Mouse (Mus musculus): ENCODE data around the gene Zfp784.

Zfp784 gene

DNA sequence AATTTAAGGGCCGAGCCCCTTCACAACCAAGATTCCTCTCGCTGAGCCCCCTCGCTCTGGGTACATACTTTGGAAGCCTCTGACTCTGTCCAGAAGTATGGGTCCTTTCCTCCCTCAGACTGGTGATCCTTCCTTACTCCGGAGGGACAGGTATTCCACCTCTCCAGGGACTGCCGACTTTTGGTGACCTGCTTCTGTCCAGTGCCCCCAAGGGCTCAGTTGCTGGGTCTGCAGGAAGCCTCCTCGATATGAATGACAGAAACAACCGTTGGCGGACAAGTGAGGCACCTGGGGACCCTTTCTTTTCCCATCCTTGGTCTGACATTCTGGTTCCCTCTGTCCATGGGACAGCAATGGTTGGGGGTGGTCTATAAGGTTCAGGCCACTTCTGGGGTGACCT, 19.1 kb upstream of the Zfp784 start:
- DNase-seq = no peak

DNA sequence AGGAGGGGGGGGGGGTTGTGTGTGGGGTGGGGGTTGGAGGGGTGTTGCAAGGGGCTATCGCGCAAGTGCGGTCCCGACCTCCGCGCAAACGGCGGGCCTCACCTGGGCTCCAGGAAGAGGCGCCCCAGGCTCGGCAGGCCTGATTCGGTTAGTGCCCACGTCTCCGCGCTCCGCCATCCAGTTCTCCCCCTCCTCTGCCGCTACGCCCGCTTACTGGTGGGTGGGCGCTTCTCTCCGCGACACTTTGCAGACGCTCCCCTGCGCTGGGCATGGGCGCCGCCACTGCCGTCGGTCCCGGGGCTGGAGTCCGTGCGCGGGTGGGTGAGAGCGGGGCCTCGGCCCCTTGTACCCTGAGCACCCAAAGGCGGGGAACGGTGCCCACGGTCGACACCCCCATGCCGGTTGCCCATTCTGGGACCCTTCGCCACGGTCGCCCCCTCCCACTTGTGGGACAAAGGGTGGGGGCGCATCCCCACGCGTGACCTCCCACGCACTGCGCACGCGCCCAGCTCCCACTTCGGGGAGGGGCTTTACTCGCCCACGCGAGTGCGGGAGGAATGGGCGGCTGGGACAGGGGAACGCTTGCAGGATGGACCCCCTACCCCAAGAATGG, 18.5 kb upstream of the Zfp784 start:
- DNase-seq = peak; percentile 67

DNA sequence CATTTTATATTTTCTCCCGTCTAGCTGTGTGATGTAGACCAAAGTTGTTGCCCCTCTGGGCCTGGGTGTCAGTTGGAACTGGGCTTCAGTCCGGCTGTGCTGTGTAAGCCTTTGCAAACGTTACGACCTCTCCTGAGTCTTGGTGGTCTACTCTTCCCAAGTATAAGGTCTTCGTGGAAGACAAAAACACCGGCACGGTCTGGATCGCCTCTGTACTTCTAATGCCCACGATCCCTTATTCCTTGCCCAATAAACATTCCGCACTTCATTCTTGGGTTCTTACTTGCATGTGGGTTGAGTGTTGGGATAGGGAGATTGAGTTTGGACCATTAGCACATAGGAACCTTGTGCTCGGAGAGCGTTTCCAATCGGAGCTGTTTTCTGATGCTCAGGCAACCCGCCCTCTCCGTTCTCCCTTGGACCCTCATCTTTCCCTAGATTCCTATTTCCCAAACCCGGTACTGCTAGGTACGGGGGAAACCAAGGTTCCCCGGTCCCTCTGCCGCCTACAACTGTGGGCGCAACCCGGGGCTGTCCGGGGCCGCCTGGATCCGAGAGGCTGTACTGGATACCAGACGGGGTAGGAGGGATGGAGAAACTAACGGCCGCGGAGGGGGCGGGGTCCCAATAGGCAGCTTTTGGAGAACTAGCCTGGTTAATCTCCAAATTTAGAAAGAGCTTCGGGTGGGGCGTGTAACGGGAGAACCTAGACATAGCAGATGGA, 15.4 kb upstream of the Zfp784 start:
- DNase-seq = no peak

DNA sequence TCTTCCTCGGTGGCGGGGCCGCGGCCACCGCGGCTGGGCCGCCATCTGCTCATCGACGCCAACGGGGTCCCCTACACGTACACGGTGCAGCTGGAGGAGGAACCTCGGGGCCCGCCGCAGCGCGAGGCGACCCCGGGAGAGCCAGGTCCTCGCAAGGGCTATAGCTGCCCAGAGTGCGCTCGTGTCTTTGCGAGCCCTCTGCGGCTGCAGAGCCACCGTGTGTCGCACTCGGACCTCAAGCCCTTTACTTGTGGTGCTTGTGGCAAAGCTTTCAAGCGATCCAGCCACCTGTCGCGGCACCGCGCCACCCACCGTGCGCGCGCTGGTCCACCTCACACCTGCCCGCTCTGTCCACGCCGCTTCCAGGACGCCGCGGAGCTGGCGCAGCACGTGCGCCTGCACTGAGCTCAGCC, 14.7 kb upstream of the Zfp784 start:
- no peak for DNase-seq

DNA sequence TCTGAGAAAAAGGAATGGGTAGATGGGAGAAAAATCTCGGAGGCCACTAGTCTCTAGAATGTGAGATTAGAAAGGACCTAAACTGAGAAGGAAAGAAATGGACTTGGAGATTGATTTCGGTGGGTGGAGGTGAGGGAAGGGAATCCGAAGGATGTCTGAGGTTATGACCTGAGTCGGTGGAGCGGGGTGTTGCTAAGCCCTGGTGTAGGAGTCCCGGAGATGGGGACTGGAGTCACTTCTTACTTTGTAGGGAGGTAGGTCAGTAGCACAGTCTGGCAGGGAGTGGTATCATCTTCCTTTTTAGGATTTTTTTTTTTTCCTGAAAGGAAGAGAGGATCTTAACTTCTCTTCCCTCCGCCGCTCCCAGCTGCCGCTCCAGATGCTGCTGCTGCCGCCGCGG, 14.2 kb upstream of the Zfp784 start:
- DNase-seq = no peak

DNA sequence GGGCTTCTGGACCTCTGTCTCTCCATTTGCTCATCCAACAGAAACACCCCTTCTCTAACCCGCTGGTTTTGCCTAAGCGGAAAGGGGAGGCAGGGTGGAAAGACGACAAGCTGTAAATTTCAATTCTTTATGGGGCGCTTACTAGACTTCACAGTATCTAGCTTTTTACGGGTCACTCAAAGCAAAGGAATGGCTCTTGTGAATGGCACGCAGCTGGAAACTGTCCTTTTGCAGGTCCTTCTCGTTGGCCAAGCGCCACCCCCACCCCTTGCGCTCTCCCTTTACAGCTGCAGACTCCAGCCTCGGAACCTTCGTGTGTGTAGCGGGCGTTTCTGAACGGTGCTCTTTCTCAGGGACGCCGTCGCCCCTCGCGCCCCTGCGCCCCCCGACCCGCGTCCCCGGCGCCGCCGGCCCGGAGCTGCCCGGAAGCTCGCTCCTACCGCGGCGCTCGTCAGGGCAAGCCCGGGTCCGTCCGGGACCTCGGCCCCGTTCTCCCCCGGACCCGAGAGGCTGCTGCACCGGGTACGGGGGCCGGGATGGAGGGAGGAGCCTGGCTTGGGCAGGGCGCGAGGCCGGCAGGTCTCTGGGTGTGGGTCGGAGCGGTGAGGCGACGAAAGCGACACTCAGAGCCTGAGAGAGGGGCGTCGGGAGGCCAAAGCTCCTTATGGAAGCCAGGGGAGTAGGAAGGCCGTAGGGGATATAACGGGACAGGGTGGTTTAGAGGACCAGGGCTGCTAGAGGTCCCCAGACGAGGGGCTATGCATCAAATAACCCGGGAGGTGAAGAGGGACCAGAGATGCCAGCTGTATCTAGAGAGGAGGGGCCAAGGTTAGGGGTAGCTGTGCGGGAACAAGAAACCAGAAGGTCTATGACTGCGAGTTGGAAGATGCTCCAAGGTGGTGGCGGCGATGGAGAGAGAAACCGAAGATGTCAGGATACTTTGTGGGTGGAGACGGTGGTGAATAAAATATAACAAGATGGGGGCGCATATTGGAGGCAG, 13.2 kb upstream of the Zfp784 start, which contains the start of gene Zfp580:
TSS of gene Zfp580 (plus strand) at position 346 of the 1,000 bp plus-strand sequence.
- DNase-seq = peak; percentile 77

DNA sequence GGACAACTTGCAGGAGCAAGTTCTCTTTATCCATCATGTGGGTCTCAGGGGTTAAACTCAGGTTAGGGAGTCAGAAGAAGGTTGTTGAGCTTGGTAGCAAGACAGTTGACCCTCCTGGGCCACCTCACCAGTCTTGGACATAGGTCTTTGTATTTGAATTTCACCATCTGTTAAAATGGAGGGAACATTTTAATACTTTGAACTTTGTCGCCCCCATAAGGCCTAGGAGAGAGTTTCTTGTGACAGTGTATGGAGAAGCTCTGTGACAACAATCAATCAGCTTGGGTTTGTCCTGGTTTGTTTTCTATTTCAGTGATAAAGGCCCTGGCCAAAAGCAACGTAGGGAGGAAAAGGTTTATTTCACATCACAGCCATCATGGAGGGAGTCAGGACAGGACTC, 9.1 kb upstream of the Zfp784 start:
- DNase-seq = no peak

DNA sequence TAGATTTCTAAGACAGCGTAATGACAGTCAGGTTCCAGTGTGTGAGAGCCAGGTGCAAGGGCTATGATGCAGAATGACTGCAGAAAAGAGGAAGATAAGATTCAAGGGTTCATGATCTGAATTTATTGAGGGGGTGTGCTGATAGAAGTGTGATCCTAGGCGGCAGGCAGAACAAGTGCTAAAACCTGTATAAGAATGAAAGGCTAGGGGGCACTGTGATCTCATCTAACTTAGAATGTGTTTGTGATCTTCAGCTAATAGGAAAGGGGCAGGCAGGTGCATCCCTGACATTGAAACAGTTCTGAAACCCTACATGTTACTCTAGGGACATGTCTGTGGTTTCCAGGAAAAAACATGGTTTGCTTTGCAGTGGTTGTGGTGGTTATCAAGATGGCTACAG, 7.9 kb upstream of the Zfp784 start:
- no peak for DNase-seq

DNA sequence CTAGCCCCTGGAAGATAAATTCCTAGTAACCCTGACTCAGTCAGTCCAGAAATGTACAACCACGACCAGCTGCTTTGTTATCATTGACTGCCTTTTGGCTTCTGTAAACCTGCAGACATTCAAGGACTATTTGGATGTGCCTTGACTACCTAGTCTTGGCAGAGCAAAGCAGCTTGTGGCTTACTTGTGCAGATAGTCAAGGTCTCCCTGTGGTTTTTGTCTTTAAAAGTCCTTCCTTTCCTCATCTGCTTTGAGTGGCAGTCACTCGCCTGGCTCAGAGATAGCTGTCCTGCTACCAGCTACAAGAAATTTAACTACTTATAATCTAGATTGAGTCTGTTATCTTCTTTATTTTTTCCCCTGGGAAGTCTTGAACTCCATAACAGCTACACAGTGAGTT, 6.7 kb upstream of the Zfp784 start:
- DNase-seq = no peak

DNA sequence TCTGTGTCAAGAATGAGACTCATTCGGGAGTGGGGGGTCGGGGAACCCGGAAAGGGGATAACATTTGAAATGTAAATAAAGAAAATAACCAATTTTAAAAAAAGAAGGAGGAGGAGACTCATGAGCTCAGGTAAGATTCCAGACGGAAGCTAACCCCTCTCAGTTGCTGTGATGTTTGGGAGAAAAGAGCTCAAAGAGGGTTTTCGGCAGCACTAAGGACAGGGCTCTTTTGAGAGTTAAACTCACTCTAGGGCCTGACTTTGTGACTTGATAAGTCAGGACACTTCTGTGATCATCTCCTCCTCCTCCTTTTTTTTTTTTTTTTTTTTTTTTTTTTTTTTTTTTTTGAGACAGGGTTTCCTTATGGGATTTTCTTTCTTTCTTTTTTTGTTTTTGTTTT, 694 bp upstream of the Zfp784 start:
- no peak for DNase-seq

DNA sequence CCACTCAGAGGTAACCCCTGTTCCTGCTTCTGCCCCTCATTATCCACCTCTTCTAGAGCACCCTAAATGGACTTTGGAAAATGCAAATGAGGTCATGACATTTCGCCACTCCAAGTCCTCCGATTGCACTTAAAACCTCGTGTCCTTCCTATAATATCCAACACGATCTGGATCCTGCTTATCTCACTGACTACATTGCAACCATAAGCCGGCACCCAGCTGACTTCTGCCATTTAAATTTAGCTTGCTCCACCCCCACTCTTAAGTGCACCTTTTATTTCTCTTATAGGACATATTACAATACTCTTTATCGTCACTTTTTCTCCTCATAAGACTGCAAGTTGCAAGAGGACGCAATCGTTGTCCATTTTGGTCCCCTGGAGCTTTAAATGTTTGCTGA, 779 bp downstream of the Zfp784 start:
- no peak for DNase-seq

DNA sequence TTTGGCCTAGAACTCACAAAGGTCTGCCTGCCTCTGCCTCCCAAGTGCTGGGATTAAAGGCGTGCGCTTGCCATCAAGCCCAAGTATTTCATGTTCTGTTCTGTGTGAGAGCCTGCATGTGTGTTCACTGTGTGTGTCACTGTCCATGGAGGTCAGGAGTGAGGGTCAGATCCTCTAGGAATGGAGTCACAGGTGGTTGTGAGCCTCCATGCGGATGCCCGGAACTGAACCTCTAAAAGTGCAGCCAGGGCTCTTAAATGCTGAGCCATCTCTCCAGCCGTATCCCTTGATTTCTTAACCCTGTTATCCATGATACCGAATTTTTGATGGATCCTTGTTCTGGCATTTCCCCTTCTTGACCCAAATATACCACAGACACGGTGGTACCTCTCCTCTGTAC, 1.2 kb downstream of the Zfp784 start:
- DNase-seq = no peak

DNA sequence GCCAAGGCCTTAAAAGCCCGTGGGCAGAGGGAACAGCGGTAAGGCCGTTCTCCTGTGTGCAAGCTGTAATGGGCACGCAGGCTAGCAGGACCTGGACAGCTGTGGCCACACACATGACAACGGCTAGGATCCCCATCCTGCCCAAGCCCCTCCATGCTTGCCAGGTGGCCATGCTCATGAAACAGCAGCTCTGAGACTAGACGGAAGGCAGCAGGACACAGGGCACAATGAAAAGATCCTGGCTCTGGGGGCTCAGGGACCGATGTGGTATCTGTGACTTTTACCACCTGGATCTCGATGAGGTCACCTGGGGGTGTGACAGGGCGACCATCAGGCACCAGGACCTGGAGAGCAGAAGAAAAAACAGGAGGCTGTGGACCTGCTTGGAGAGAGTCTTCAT, 2.1 kb downstream of the Zfp784 start:
- DNase-seq = no peak

DNA sequence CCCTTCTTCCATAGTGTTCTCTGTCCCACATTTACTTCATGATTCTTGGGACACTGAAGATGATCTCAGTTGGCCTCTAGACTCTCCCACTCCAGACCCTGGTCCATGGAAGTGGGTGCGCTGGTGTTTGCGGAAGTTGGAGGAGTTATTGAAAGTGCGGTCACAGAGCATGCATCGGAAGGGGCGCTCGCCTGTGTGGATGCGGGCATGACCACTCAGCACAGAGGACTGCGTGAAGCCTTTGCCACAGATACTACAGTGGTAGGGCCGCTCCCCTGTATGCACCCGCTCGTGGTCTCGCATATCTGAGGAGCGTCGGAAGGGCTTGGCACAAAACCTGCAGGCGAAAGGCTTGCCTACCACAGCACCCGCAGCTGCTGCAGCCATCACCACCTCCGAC, 2.6 kb downstream of the Zfp784 start:
- DNase-seq = no peak

DNA sequence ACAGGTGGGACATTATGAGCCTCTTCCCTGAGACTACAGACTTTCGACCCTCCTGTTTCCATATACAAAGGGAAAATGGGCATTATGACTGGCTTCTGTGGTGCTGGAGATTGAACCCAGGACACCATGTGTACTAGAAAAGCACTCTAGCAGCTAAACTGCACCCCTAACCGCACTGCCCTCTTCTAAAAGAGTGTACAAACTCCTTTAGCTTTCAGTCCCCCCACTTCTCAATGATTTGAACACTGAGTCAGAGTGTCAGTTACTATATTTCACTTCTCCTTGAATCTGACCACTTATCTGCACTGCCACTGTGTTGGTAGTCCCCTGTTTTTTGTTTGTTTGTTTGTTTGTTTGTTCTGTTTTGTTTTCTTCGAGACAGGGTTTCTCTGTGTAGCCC, 4.4 kb downstream of the Zfp784 start, which contains the start of gene 4632433K11Rik:
TSS of gene 4632433K11Rik (plus strand) at position 301 of the 400 bp plus-strand sequence.
- no peak for DNase-seq

DNA sequence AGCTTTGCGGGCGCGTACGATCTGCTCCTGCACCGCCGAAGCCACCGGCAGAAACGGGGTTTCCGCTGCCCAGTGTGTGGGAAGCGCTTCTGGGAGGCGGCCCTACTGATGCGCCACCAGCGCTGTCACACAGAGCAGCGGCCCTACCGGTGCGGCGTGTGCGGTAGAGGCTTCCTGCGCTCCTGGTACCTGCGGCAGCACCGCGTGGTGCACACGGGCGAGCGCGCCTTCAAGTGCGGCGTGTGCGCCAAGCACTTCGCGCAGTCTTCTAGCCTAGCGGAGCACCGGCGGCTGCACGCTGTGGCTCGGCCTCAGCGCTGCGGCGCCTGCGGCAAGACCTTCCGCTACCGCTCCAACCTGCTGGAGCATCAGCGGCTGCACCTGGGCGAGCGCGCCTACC, 6.8 kb downstream of the Zfp784 start:
- DNase-seq = no peak

DNA sequence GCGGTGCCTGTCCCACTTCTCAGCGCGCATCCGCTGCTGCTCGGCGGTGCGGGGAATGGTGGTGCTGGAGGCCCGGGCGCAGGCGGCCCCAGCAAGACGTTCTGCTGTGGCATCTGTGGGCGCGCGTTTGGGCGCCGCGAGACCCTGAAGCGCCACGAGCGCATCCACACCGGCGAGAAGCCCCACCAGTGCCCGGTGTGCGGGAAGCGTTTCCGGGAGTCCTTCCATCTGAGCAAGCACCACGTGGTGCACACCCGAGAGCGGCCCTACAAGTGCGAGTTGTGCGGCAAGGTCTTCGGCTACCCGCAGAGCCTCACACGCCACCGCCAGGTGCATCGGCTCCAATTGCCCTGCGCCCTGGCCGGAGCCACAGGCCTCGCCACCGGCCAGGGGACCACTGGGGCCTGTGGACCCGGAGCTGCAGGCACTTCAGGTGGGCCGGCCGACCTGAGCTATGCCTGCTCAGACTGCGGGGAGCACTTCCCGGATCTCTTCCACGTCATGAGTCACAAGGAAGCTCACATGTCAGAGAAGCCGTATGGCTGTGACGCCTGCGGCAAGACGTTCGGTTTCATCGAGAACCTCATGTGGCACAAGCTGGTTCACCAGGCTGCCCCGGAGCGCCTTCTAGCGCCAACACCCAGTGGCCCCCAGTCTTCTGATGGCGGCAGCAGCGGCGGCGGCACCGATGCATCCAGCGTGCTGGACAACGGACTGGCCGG, 7.5 kb downstream of the Zfp784 start:
- DNase-seq = no peak

DNA sequence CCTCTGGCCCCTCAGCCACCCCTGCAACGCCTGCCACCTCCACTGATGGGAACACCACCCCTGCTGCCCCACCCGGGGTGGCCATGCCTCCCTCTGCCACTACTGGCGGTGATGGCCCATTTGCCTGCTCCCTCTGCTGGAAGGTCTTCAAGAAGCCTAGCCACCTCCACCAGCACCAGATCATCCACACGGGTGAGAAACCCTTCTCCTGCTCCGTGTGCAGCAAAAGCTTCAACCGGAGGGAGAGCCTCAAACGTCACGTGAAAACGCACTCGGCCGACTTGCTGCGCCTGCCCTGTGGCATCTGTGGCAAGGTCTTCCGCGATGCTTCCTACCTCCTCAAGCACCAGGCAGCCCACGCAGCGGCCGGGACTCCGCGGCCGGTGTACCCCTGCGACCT, 8.3 kb downstream of the Zfp784 start:
- DNase-seq = no peak

DNA sequence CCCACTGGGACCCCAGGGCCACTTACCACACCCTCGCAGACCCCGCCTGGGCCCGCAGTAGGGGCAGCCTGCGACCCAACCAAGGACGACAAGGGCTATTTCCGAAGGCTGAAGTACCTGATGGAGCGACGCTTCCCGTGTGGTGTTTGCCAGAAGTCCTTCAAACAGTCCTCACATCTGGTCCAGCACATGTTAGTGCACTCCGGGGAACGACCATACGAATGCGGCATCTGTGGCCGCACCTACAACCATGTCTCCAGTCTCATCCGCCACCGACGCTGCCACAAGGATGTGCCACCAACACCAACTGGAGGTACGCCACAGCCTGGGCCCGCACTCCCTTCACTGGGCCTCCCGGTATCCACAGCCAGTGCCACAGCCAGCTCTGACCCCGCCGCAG, 8.7 kb downstream of the Zfp784 start:
- no peak for DNase-seq

DNA sequence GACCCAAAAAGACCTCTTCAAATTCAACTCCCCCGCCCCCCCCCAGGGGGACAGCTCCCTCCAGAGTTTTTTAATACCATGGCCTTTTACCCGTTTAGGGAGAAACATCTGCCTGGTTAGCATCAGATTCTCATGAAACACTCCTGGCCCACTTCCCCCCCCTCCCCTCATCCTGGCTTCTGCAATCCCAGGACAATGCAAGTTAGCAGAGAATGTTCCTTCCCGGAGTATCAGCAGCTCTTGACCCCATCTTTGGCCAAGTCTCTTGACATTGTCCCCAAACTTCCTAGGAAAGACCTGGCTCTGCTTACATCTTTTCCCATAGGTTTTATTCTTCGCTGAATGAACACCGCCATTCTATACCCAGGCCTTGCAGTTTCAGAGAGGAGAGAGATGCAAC, 17.0 kb downstream of the Zfp784 start:
- no peak for DNase-seq

DNA sequence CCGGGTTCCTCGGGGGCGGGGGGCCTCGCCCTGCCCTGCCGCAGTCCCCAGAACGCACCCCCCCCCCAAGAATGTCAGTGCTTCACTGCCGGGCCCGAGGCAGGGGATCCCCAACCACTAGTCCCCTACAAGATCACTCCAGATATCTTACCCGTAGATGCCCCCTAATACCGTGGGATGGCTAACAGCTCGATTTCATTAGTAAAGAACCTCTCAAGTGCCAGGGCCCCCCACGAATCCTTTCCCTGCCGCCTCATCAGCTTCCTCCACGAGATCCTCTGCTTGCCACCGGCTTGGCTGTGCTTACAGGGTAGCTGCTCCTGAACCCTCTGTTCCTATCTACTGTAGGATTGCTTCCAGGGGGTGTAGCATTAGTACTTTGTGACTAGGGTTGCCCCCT, 17.6 kb downstream of the Zfp784 start:
- DNase-seq = no peak

DNA sequence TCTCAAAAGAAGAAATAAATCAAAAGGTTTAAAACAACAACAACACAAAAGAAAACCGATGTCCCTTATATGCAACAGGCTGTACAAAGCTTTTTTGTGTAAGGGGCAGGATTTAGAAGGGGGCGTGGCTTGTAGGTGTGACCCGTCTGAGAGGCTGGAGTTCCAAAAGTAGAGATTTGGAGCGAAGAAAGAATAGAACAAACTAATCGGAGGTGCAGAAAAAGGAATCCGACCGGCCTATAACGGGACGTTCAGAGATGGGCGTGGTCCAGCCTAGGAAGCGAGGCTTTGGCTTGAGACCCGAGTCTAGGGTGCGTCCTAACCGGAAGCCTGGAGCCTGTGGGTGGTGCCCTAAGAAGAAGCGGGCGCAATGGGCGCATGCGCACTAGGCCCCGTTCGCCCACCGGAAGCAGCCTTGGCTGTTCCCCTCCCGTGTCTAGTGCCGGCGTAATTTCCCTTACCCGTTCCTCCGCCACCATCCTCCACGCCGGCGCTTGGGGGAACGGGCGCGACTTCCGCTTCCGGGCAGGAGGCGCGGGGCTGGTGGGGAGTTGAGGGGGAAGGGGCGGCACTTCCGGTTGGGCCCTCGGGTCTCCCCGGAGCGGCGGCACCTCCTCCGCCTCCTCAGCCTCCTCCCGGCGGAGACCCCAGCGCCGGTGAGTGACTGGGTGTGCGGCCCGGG, 18.1 kb downstream of the Zfp784 start, which contains the start of the genes Zfp865 and Ccdc106:
TSS of gene Zfp865 (plus strand) at position 377 of the 682 bp plus-strand sequence.
TSS of gene Ccdc106 (plus strand) at position 554 of the 682 bp plus-strand sequence.
- DNase-seq = peak; percentile 100

Measured in right cerebral cortex, adult 18-20 months (tissue).